Mouse (Mus musculus) forebrain, embryonic 15.5 days (tissue): Measurements from ENCODE around the gene Wdr73. TPM values are rescaled to one million over a fixed set of nuclear protein-coding genes. Genes with fewer than 3 reads are reported as not detected.

Experiments used
- ATAC-seq: fragments of 200-750 bp; cut with Nextera tagmentation; replicated peaks from 2 replicates; pipeline ENCODE4 v1.8.0; 2017; ENCODE audit warnings: mild to moderate bottlenecking, moderate TSS enrichment, moderate library complexity
- H3K27ac ChIP-seq: fragments of 300-500 bp; sonication (generic); replicated peaks from 2 replicates; pipeline ENCODE4 v1.5.1; 2015; ENCODE audit warnings: mild to moderate bottlenecking, inconsistent platforms
- H3K27me3 ChIP-seq: fragments of 300-500 bp; sonication (generic); 2 replicates; pipeline ENCODE4 v1.6.1; 2015; ENCODE audit warnings: inconsistent platforms
- H3K36me3 ChIP-seq: fragments of 300-500 bp; sonication (generic); 2 replicates; pipeline ENCODE4 v1.6.1; 2015; ENCODE audit warnings: mild to moderate bottlenecking, inconsistent platforms
- H3K4me1 ChIP-seq: fragments of 300-500 bp; sonication (generic); 2 replicates; pipeline ENCODE4 v1.6.1; 2015; ENCODE audit warnings: inconsistent platforms
- H3K4me2 ChIP-seq: fragments of 300-500 bp; sonication (generic); replicated peaks from 2 replicates; pipeline ENCODE4 v1.6.1; 2015; ENCODE audit warnings: mild to moderate bottlenecking, inconsistent platforms
- H3K4me3 ChIP-seq: fragments of 300-500 bp; sonication (generic); 2 replicates; pipeline ENCODE4 v1.5.1; 2015; ENCODE audit warnings: mild to moderate bottlenecking, inconsistent platforms
- H3K9ac ChIP-seq: fragments of 300-500 bp; sonication (generic); replicated peaks from 2 replicates; pipeline ENCODE4 v1.6.1; 2015; ENCODE audit warnings: mild to moderate bottlenecking, inconsistent platforms
- H3K9me3 ChIP-seq: fragments of 300-500 bp; sonication (generic); 2 replicates; pipeline ENCODE4 v1.6.1; 2016; ENCODE audit warnings: inconsistent platforms
- WGBS: fragments of 180-500 bp; shearing (Covaris S2); methylation state at CpG from one replicate; pipeline ENCODE4 v1.1.7; 2015; ENCODE audit warnings: mixed read lengths; 5-methylcytosine and 5-hydroxymethylcytosine counted together
- polyA plus RNA-seq: library from polyadenylated mRNA; unstranded; fragments of >200 nt; fragmentation: Nextera tagmentation; extraction: Ambion mirVana; gene quantifications from 2 replicates; pipeline ENCODE4 v1.2.1, GENCODE M21; 2015

Wdr73 gene
- polyA plus RNA-seq, 1 experiment from 2014 or later = 43.2 TPM

DNA sequence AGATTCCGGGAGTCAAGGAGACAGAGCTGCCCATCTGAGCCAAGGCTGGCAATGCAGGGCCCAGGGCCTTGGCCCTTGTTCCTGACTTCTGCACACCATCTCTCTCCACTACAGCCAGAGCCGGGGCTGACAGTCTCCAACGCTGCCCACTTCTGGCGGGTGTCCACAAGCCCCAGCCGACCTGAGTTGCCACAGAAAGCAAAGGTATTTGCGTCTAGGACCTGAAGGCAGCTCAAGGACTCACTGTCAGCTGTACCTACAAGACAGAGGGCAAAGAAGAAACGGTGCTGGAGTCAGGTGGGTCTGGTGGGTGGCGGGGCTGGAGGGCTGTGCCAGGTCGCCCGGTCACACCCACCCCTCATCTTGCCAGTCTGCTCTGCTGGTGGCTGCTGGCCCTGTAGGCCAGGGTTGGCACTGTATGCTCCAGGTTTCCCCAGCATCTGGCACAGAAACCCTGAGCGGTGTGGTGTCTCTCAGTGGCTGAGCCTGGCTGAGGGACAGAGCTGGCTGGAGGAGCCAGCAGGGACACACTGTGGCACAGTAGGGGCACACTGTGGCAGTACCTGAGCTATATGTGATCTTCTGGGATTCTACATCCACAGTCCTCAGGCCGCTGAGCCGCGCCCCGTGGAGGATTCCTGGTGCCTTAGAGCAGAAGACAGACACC, 7.8 kb downstream of the Wdr73 start:
- Histone ChIP-seq H3K4me1 (peaks cover 9% of the 10 kb centered on the region), H3K27ac (peak overlapping the region; percentile 47), H3K4me3 (no peak overlapping the region), H3K9ac (no peak overlapping the region), H3K27me3 (no peaks in the 10 kb centered on the region), H3K9me3 (no peaks in the 10 kb centered on the region), H3K36me3 (peaks cover 66% of the 10 kb centered on the region), H3K4me2 (no peak overlapping the region)
- ATAC-seq = no peak
- 90% methylated on average over 15 of the region's 15 CpGs for WGBS

DNA sequence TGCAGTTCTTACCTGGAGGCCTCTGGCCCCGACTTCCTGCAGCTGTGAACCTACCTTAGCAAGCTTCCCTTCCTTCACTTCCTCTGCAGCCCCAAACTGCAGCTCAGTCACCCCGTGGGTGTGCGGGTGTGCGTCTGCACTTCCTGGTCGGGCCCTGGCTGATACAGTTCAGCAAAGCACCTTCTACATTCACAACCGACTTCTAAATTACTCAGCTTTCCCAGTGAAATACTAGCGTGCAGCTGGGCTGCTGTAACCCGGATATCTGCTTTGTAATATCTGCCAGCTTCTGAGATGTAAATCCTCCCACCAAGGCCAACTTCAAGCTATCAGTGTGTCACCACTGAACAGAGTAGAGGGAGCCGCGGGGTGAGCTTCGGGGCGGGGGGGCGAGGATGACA, 11.2 kb downstream of the Wdr73 start:
- ATAC-seq = no peak
- Histone ChIP-seq H3K9ac (no peak overlapping the region), H3K4me2 (no peak overlapping the region), H3K36me3 (peaks cover 38% of the 10 kb centered on the region), H3K4me3 (no peak overlapping the region), H3K9me3 (no peaks in the 10 kb centered on the region), H3K27ac (peak overlapping the region; percentile 80), H3K27me3 (no peaks in the 10 kb centered on the region), H3K4me1 (peaks cover 9% of the 10 kb centered on the region)
- 78% methylated on average over 13 of the region's 13 CpGs for WGBS

DNA sequence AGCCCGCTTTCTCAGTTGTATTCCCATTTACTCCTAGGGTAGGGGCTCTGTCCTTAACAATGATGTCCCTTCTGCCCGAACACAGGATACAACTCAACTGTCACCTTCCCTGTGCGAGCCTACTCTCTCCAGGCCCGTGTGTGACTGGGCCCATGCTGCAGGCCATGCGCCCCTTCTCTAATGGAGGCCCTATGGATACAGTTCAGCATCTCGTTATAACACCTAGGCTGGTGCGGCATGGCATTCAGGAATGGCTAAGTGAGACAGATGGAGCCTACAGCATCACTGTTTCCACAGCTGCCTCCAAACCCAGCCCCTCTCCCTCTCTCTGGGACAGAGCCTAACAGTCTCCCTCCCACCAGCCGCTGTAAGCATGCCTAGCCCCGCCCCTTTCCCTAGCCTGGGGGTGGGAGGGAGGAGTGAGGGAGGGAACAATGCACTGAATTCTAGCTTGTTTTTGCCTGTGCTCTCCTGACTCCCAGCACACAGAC, 12.0 kb downstream of the Wdr73 start:
- ATAC-seq = peak; percentile 82
- Histone ChIP-seq H3K4me2 (no peak overlapping the region; the same call in 1 of the 2 replicates), H3K4me3 (no peak overlapping the region), H3K36me3 (peaks cover 31% of the 10 kb centered on the region), H3K9ac (no peak overlapping the region), H3K27ac (peak overlapping the region; percentile 80), H3K27me3 (no peaks in the 10 kb centered on the region), H3K9me3 (no peaks in the 10 kb centered on the region), H3K4me1 (peaks cover 9% of the 10 kb centered on the region)
- 36% methylated on average over 9 of the region's 9 CpGs for WGBS

DNA sequence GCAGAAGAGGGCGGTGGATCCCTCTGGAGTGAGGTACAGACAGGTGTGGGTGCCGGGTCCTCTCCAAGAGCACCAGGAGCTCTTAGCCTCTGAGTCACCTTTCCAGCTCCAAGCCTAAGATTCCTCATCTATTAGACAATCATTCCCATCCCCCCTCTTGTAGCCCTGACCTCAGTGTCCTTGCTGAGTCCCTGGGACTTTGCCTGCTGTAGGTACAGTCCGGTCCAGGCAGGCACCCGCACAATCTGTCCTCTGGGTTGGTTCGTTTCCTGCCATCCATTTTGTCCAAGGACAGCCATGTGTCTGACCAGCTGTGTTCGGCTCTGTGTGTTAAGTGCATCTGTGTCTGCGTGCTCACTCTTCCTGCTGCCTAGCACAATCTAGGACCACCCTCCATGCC, 12.5 kb downstream of the Wdr73 start:
- ATAC-seq = peak; percentile 28; the same call in 1 of the 2 replicates
- Histone ChIP-seq H3K36me3 (peaks cover 28% of the 10 kb centered on the region), H3K27ac (peak overlapping the region; percentile 80), H3K9ac (no peak overlapping the region), H3K4me3 (no peak overlapping the region), H3K27me3 (no peaks in the 10 kb centered on the region), H3K4me2 (no peak overlapping the region), H3K4me1 (peaks cover 9% of the 10 kb centered on the region), H3K9me3 (no peaks in the 10 kb centered on the region)
- 67% methylated on average over 7 of the region's 7 CpGs for WGBS

DNA sequence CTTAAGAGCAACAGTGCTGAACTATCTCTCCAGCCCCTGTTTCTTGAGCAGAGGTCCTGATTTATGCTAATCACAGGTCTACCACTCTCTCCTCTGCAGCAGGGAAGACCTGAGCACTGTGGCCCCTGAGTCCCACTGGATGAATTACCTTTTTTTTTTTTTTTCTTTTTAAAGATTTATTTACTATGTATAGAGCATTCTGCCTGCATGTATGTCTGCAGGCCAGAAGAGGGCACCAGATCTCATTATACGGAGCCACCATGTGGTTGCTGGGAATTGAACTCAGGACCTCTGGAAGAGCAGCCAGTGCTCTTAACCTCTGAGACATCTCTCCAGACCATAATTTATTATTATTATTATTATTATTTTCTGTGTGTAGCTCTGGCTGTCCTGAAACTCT, 15.4 kb downstream of the Wdr73 start:
- WGBS = 22% methylated on average over 1 of the region's 1 CpGs

DNA sequence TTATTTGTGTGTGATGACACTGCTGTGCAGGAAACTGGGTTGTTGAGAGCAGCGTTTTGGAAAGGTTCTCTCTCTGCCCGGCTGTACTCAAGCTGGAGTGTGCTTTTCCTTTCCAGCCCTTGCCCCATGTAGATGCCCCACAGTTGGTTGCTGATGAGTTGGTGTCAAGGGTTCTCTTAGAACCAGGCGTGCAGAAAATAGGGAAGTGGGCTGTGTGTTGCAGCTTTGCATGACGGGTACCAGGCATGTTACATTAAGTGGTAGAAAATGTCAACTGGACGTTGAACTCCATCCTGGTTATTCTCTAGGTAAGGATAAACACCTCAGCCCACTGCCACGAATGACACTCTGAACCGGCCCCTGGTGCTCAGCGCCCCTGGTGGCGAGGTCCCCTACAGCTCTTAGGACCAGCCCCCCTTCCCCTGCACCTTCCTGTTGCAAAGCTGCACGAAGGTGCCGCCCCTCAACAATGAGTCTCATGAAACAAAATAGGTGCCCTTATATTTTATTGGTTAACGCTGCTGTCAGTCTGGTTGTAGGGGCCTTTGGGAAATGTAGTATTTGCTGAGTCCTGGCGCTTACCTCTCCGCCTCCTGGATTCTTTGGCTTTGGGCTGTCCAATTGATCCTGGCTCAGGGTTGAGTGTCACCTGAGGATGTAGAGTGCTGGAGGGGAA, 18.1 kb downstream of the Wdr73 start:
- Histone ChIP-seq H3K9me3 (no peaks in the 10 kb centered on the region), H3K4me3 (peak overlapping the region; percentile 17), H3K4me1 (peaks cover 5% of the 10 kb centered on the region; the same call in 1 of the 2 replicates), H3K27ac (no peak overlapping the region), H3K27me3 (no peaks in the 10 kb centered on the region), H3K9ac (peak overlapping the region; percentile 2; the same call in 1 of the 2 replicates), H3K36me3 (0 out of 2 replicates have a peak, but pooled peaks cover 6% of the 10 kb centered on the region), H3K4me2 (peak overlapping the region; percentile 40)
- WGBS = 24% methylated on average over 14 of the region's 14 CpGs
- peak; percentile 94 for ATAC-seq

More for the DNA sequence above, 15.4 kb downstream of the Wdr73 start:
- Histone ChIP-seq H3K27me3 (no peaks in the 10 kb centered on the region), H3K9ac (no peak overlapping the region), H3K27ac (no peak overlapping the region), H3K36me3 (0 out of 2 replicates have a peak, but pooled peaks cover 5% of the 10 kb centered on the region), H3K9me3 (no peaks in the 10 kb centered on the region), H3K4me3 (no peak overlapping the region), H3K4me1 (peaks cover 15% of the 10 kb centered on the region), H3K4me2 (no peak overlapping the region)
- ATAC-seq = no peak

DNA sequence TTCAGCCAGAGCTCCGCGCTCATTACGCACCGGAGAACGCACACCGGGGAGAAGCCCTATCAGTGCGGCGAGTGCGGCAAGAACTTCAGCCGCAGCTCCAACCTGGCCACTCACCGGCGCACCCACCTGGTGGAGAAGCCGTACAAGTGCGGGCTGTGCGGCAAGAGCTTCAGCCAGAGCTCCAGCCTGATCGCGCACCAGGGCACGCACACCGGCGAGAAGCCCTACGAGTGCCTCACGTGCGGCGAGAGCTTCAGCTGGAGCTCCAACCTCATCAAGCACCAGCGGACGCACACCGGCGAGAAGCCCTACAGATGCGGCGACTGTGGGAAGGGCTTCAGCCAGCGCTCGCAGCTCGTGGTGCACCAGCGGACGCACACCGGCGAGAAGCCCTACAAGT, 25.3 kb downstream of the Wdr73 start:
- Histone ChIP-seq H3K4me3 (no peak overlapping the region), H3K4me1 (no peaks in the 10 kb centered on the region), H3K27me3 (no peaks in the 10 kb centered on the region), H3K4me2 (no peak overlapping the region), H3K36me3 (peaks cover 65% of the 10 kb centered on the region), H3K27ac (no peak overlapping the region), H3K9ac (no peak overlapping the region), H3K9me3 (no peaks in the 10 kb centered on the region)
- 30% methylated on average over 37 of the region's 37 CpGs for WGBS
- no peak for ATAC-seq

DNA sequence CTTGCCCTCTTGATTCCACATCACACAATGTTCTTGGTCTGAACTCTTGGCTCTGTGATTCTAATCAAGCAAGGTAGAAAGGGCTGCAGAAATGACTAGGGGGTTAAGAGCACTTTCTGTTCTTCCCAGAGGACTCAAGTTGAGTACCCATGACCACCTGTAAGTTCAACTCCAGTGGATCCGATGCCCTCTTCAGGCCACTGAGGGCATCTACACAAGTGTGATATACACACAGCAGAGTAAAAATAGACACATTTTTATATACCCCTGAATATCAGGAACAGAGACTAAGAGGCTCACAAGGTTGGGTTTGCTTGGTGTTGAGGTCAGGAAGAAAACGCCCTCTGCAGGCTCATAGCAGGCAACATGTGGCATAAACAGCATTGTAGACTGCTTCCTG, 27.4 kb downstream of the Wdr73 start:
- H3K4me3 ChIP-seq = no peak overlapping the region
- no peak overlapping the region for H3K27ac ChIP-seq
- ATAC-seq = no peak
- no peak overlapping the region for H3K9ac ChIP-seq
- H3K27me3 ChIP-seq = no peaks in the 10 kb centered on the region
- H3K36me3 ChIP-seq = peaks cover 80% of the 10 kb centered on the region
- H3K4me1 ChIP-seq = no peaks in the 10 kb centered on the region
- H3K4me2 ChIP-seq = no peak overlapping the region
- 99% methylated on average over 2 of the region's 2 CpGs for WGBS
- H3K9me3 ChIP-seq = no peaks in the 10 kb centered on the region

DNA sequence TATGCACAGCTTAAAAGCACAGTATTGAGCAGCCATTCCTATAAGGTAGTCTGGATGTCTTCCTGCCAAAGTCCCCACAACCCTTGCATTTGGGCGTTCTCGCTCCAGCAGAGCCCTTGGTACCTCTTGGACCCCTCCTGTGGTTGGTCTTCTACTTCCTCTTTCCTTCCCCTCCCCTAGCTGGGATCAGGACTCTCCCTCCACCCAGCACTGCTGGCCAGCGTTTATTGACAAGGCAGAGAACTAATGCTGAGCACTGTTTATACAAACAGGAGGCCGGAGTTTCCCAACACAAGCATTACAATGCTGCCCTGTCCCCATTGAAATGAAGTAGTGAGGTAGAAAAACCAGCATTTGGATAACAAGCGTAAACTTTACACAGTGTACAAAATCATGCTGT, 28.0 kb downstream of the Wdr73 start:
- Histone ChIP-seq H3K9ac (no peak overlapping the region), H3K9me3 (no peaks in the 10 kb centered on the region), H3K36me3 (peaks cover 85% of the 10 kb centered on the region), H3K27me3 (no peaks in the 10 kb centered on the region), H3K4me3 (no peak overlapping the region), H3K4me1 (no peaks in the 10 kb centered on the region), H3K4me2 (no peak overlapping the region), H3K27ac (no peak overlapping the region)
- WGBS = 82% methylated on average over 5 of the region's 5 CpGs
- ATAC-seq = no peak

DNA sequence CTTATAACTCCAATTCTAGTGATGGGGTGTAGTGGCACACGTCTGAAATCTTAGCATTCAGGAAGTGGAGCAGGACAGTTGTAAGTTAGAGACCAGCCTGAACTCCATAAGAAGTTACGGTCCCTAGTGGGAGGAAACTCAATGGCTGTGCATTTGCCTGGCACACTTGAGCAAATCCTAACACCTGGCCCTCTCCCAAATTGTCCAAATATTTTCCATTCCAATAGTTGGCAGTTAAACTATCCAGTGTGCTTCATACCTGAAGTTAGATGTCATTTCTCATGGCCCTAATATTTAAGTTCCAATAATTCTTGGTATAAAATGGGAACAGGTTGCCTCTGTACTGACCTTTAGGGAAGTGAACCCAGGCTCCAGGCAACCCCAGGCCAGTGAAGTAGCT, 32.4 kb downstream of the Wdr73 start:
- peaks cover 75% of the 10 kb centered on the region for H3K36me3 ChIP-seq

DNA sequence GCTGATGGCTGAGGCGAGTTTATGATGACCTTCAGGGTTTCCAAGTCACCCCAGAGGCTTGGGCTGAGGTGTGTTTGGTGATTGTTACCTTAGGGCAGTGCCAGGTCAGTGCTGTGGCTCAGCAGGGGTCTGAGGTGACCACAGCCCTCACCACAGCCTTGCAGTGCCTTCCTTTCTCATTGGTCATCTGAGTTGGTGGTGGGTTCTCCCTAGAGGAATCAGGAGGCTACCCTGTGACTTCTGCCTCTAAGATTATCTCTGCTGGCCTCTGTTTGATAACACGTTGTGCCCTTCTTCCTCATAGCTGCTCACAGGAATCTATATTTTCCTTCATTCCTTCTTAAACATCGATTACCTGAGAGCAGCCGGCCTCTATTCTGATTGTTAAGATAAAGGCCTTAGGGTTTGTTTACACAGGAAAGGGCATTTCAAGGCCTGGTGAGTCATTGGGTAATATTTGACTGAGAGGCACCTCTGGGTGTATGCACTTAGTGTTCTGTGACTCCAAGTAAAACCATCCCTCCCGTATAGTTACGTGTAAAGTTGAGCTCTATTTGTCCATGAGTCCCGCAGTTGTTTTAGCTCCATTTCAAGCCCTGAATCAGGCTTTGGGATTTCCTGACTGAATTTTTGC, 34.4 kb downstream of the Wdr73 start:
- H3K9me3 ChIP-seq = no peaks in the 10 kb centered on the region
- peaks cover 40% of the 10 kb centered on the region for H3K4me1 ChIP-seq
- H3K9ac ChIP-seq = no peak overlapping the region
- 86% methylated on average over 7 of the region's 7 CpGs for WGBS
- H3K27ac ChIP-seq = no peak overlapping the region
- H3K4me2 ChIP-seq = no peak overlapping the region
- H3K27me3 ChIP-seq = no peaks in the 10 kb centered on the region
- peaks cover 58% of the 10 kb centered on the region for H3K36me3 ChIP-seq
- H3K4me3 ChIP-seq = no peak overlapping the region
- no peak for ATAC-seq

More for the DNA sequence above, 32.4 kb downstream of the Wdr73 start:
- Histone ChIP-seq H3K4me1 (peaks cover 19% of the 10 kb centered on the region), H3K4me3 (no peak overlapping the region), H3K27me3 (no peaks in the 10 kb centered on the region), H3K27ac (no peak overlapping the region), H3K9ac (no peak overlapping the region), H3K9me3 (no peaks in the 10 kb centered on the region), H3K4me2 (no peak overlapping the region)
- no peak for ATAC-seq
- 91% methylated on average over 2 of the region's 2 CpGs for WGBS

DNA sequence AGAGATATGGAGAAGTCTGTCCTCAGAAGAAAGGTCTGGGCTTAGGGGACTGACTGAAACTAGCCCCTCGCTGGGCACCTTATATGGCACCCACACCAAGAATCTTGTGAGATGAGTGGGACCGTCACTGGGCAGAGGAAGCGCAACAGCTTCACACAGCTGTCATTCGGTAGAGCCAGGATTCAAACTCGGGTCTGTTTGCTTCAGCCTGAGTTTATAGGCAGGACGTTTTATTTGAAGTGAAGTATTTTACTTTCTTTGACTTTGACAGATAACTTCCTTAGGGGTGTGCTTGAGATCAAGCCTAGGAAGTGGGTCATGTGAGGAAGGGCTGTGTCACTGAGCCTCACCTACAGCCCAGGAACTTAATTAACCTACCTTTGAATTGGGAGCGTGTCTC, 35.5 kb downstream of the Wdr73 start:
- peaks cover 42% of the 10 kb centered on the region for H3K4me1 ChIP-seq
- WGBS = 95% methylated on average over 7 of the region's 7 CpGs
- peaks cover 49% of the 10 kb centered on the region for H3K36me3 ChIP-seq

More for the DNA sequence above, 35.5 kb downstream of the Wdr73 start:
- Histone ChIP-seq H3K4me3 (no peak overlapping the region), H3K9ac (no peak overlapping the region), H3K4me2 (no peak overlapping the region), H3K27me3 (no peaks in the 10 kb centered on the region), H3K9me3 (no peaks in the 10 kb centered on the region), H3K27ac (no peak overlapping the region)
- ATAC-seq = no peak
